Mouse (Mus musculus): ENCODE data around the gene Mbtps2. TPM values are rescaled to one million over a fixed set of nuclear protein-coding genes. Genes with fewer than 3 reads are reported as not detected.

The Mbtps2 gene
- polyA plus RNA-seq, 1 experiment = 6.3 TPM

- Histone ChIP-seq H3K27ac (replicated peaks; ENCODE audit: low read depth, low read length) (no peak overlapping the region), H3K4me1 (ENCODE audit: control insufficient read depth, insufficient read depth, insufficient read length, low read length) (no peaks in the 10 kb centered on the region), H3K4me3 (ENCODE audit: insufficient read depth, low read depth, low read length) (no peak overlapping the region)
Measured at GRCm38 (mm10) chrX:157488831-157489230, 109.7 kb downstream of the Mbtps2 start.

- Histone ChIP-seq H3K4me1 (ENCODE audit: control insufficient read depth, insufficient read depth, insufficient read length, low read length) (no peaks in the 10 kb centered on the region), H3K4me3 (ENCODE audit: insufficient read depth, low read depth, low read length) (no peak overlapping the region), H3K27ac (replicated peaks; ENCODE audit: low read depth, low read length) (no peak overlapping the region)
Measured at GRCm38 (mm10) chrX:157486765-157487164, 111.8 kb downstream of the Mbtps2 start.

Other genes with a start within 250 kb of the Mbtps2 start
- not detected in 2 replicates for gene Phex, start 183.4 kb downstream of the Mbtps2 start, polyA plus RNA-seq (2012; ENCODE audit: insufficient read depth, insufficient read length, missing spikeins)
- 6.7 and 10.8 TPM in 2 replicates for gene Sms, start 106.4 kb downstream of the Mbtps2 start, polyA plus RNA-seq (2012; ENCODE audit: insufficient read depth, insufficient read length, missing spikeins)
- 0.71 and 1.5 TPM in 2 replicates for gene Yy2, start 29.7 kb downstream of the Mbtps2 start, polyA plus RNA-seq (2012; ENCODE audit: insufficient read depth, insufficient read length, missing spikeins)
- gene Smpx, start 100.2 kb upstream of the Mbtps2 start, polyA plus RNA-seq (2012; ENCODE audit: insufficient read depth, insufficient read length, missing spikeins) = 10.9 and 20.0 TPM in 2 replicates
- not detected in 2 replicates for gene Klhl34, start 219.7 kb upstream of the Mbtps2 start, polyA plus RNA-seq (2012; ENCODE audit: insufficient read depth, insufficient read length, missing spikeins)

Measured in brown adipose tissue, adult 24 weeks (tissue).